Mouse (Mus musculus) megakaryocyte, embryonic 14.5 days (primary cell): ENCODE measurements around the gene Tmem245.

Source experiments
- FLI1 ChIP-seq: IDR thresholded peaks from 2 replicates; pipeline ENCODE4 v1.6.1; 2012; ENCODE audit warnings: low read length, inconsistent platforms, mixed read lengths
- GATA1 ChIP-seq: IDR thresholded peaks from 3 replicates; pipeline ENCODE4 v1.6.1; 2012; ENCODE audit warnings: mixed read lengths, low read length, inconsistent platforms, borderline replicate concordance

DNA sequence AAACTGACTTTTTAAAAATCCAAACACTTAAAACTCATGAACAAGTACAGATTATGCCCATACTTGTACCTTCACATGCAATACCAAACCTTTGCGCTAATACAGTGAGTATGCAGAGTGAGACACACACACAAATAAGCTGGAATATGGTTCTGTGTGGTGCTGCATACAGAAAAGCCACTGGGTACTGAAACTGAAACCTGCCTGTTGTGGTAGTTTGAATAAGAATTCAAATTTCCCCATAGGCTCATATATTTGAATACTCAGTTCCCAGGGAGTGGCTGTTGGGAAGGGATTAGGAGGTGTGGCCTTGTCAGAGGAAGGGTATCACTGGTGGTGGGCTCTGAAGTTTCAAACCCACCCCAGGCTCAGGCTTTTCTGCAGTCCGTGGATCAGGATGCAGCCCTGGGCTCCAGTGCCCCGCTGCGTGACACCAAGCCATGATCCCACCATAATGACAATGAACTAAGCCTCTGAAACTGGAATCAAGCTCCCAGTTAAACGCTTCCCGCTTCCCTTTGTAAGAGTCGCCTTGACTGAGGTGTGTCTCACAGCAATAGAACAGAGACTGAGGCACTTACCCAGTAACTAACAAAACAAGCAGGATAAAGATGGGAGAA, 34.7 kb downstream of the Tmem245 start:
- TF ChIP-seq GATA1 = no peak
- TF ChIP-seq FLI1 = no peak
